Mouse (Mus musculus) thymus, adult 2 months (tissue): Measurements from ENCODE around the gene Naip6. TPM values are rescaled to one million over a fixed set of nuclear protein-coding genes. Genes with fewer than 3 reads are reported as not detected.
"Not testable (repeated sequence)": the region's sequence is repeated elsewhere in the genome, so short reads cannot be mapped to it uniquely, and the experiment has no call there.

Experiments used
- DNase-seq: peaks from one replicate; pipeline ENCODE4 v3.0.0; 2021
- H3K27ac ChIP-seq: fragments of 200-500 bp; 2 replicates; pipeline ENCODE4 v1.5.1; 2012; ENCODE audit warnings: low read length, control low read depth; ENCODE audit not compliant: control insufficient read depth, insufficient read depth
- H3K27me3 ChIP-seq: fragments of 200-500 bp; 2 replicates; pipeline ENCODE4 v1.6.1; 2012; ENCODE audit warnings: mild to moderate bottlenecking, low read length, moderate library complexity, mixed read lengths; ENCODE audit not compliant: control insufficient read depth, insufficient read depth
- H3K36me3 ChIP-seq: fragments of 200-500 bp; 2 replicates; pipeline ENCODE4 v1.6.1; 2012; ENCODE audit warnings: mild to moderate bottlenecking, low read length, moderate library complexity; ENCODE audit not compliant: control insufficient read depth, insufficient read depth
- H3K4me1 ChIP-seq: fragments of 200-500 bp; replicated peaks from 2 replicates; pipeline ENCODE4 v1.6.1; 2012; ENCODE audit warnings: low read length; ENCODE audit not compliant: control insufficient read depth, insufficient read depth
- H3K4me3 ChIP-seq: fragments of 200-500 bp; 2 replicates; pipeline ENCODE4 v1.5.1; 2012; ENCODE audit warnings: mild to moderate bottlenecking, low read length, control low read depth, moderate library complexity; ENCODE audit not compliant: control insufficient read depth, insufficient read depth
- CTCF ChIP-seq: fragments of 200-500 bp; IDR thresholded peaks from 2 replicates; pipeline ENCODE4 v1.5.1; 2012; ENCODE audit warnings: mild to moderate bottlenecking, control low read depth, low read length, moderate library complexity, borderline replicate concordance; ENCODE audit not compliant: control insufficient read depth, poor library complexity, insufficient read depth; ENCODE audit errors: extremely low read depth
- POLR2A ChIP-seq: fragments of 200-500 bp; IDR thresholded peaks from 2 replicates; pipeline ENCODE4 v1.6.1; 2012; ENCODE audit warnings: mild to moderate bottlenecking, low read length, control low read depth, moderate library complexity; ENCODE audit not compliant: control insufficient read depth, poor library complexity, insufficient read depth; ENCODE audit errors: extremely low read depth
- whole genome bisulfite sequencing: fragments of 180-500 bp; shearing (Covaris S2); methylation state at CpG from one replicate; pipeline ENCODE4 v1.1.7; 2018; 5-methylcytosine and 5-hydroxymethylcytosine counted together
- polyA plus RNA-seq: library from polyadenylated mRNA; depleted of rRNA; stranded (reverse); fragments of >200 nt; gene quantifications from 2 replicates; pipeline ENCODE4 v1.2.3, GENCODE M21; 2012; rRNA removed

Naip6 gene
- polyA plus RNA-seq = 1.3 and 2.0 TPM in 2 replicates

DNA sequence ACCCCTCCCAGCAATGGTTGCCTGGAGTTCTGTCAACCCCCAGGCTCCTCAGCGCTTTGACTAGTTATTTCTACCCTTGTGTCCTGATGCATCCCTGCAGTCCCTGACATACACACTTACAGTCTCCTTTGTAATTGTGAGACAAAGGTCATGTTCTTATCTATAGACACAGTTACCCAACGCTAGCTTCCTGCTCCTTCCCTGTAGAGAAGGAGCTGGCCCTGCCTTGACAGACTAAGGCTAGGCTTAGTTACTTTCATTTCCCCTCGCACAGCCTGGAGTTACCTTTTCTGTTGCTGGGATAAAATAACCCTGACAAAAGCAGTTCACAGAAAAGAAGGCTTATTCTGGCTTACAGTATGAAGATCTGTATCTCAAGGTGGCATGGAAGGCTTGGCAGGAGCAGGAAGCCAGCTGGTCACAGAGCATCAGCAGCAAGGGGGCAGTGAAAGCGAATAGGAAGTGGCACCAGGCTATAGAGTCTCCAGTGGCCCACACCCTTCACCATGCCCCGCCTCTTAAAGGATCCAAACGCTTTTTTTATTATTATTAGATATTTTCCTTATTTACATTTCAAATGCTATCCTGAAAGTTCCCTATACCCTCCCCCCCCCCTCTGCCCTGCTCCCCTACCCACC lies at the start of gene Naip6:
Naip6 (minus strand) TSS at position 419 of the 638 bp plus-strand sequence.
- H3K27ac ChIP-seq, DNase-seq, H3K4me3 ChIP-seq, H3K27me3 ChIP-seq, H3K4me1 ChIP-seq, H3K36me3 ChIP-seq: not testable (repeated sequence)
- 61% methylated on average over 6 of the region's 6 CpGs for WGBS

DNA sequence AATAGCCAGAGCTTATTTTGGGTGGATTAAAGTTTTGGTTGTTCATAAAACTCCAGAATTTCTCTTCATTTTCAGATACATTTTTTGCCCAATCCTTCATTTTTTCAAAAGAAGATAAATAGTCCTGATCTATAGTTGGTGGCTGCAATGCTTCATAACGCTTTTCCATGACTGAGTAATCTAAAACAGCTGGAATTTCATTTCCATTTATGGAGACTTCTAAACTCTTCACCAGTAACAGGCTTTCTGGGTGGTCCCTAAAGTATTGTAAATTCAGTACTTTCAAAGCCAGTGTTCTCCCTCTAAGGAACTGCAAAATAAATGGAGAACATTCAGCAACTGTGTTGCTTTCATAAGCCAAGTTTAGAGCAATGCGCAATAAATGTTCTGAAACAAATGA lies 34.8 kb upstream of the Naip6 start:
- WGBS = 82% methylated on average over 2 of the region's 2 CpGs

DNA sequence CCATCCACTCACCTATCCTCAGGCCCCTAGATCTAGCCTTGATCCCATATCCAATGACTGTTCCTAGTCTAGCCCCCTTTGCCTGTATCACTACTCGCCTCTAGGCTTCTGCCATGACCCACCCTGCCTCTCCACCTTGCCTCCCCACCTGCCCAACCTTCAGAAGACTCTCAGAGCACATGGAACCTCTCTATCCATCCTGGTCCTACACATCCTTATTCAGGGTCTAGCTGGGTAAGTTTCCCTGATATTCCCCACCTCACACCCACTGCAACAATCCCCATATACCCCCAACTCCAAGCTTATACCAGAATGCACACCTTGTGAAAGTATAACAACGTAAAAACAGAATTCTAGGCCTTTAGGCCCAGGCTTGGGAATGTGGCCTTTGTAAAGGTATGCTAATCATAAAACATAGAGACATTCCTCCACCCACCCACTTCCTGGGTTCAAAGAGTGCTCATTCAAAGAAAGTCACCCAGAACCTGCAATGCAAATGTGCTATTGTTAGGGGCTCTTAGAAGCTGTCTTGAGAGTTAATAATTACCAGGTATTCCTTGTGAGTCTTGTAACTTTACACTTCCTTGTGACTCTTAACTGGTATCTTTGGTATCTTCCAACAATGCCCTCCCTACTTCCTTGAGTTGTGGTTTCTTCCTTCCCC lies 32.2 kb upstream of the Naip6 start:
- 63% methylated on average over 1 of the region's 2 CpGs for WGBS
- H3K27ac ChIP-seq = not testable (repeated sequence)

More for the DNA sequence above, 34.8 kb upstream of the Naip6 start:
- not testable (repeated sequence) for H3K36me3 ChIP-seq, H3K4me3 ChIP-seq, H3K4me1 ChIP-seq, H3K27ac ChIP-seq, DNase-seq, H3K27me3 ChIP-seq

DNA sequence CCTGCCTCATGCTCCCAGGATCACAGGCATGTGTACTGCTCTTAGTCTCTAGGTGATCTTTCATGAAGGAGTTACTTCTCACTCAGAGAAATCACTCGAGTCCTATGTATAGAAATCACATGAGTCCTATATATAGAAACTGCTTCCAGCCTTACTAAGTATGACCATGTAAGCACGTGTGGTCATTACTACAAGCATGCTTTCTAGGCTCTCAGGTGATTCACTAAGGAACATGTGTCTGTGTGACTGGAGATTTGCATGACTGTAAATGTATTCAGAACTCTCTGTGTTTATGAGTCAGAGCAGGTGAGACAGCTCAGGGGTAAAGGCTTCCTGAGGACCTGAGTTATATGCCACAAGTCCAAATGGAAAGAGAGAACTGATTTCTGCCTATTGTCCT lies 24.3 kb upstream of the Naip6 start:
- WGBS = 64% methylated on average over 2 of the region's 2 CpGs

More for the DNA sequence above, 32.2 kb upstream of the Naip6 start:
- H3K4me1 ChIP-seq, H3K4me3 ChIP-seq, H3K27me3 ChIP-seq, H3K36me3 ChIP-seq, DNase-seq: not testable (repeated sequence)

DNA sequence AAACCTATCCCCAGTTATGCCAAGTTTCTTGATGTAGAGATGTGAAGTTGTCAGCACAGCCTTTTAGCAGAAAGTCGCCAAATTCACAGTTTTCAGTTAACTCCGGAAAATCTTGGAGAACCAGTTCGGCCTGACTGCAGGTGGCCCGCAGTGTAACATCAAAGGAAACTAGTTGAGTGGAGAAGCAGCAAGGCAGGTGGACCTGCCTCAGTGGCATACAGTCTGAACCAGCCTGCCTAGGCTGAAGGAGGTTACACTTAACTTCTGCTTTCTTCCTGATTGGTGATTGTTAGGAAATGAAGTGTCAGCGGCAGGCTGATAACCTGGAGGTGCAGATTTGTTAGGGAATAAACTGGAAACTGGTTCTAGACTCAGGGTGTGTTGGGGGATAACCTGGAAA lies 14.3 kb upstream of the Naip6 start:
- H3K27me3 ChIP-seq, H3K4me1 ChIP-seq, H3K4me3 ChIP-seq, DNase-seq, H3K36me3 ChIP-seq, H3K27ac ChIP-seq: not testable (repeated sequence)
- WGBS = 48% methylated on average over 5 of the region's 5 CpGs

More for the DNA sequence above, 24.3 kb upstream of the Naip6 start:
- DNase-seq = no peak
- Histone ChIP-seq H3K27me3 (no peaks in the 10 kb centered on the region), H3K27ac (no peak overlapping the region), H3K4me1 (no peaks in the 10 kb centered on the region), H3K36me3 (no peaks in the 10 kb centered on the region), H3K4me3 (no peak overlapping the region)
- TF ChIP-seq CTCF (no peak), POLR2A (no peak)

DNA sequence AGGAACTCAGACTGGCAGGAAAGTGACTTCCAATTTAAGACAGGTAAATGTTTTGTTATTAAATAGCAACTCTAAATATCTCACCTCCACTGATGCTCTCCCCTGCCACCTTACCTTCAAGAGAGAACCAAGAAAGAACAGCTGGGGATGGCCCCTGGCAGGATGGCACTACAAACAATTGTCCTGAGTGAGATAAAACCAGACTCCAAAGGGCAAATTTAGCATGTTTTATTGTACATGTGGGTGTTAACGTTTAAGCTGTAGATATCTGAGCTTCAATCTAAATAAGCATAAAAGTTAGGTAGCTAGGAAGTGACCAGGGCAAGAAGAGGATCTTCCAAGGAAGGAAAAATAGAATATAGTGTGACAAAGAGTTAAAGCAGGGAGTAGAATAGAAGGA lies 11.4 kb upstream of the Naip6 start:
- H3K27me3 ChIP-seq, H3K36me3 ChIP-seq, DNase-seq, H3K4me1 ChIP-seq, H3K27ac ChIP-seq, H3K4me3 ChIP-seq: not testable (repeated sequence)
- 46% methylated on average over 1 of the region's 1 CpGs for WGBS

DNA sequence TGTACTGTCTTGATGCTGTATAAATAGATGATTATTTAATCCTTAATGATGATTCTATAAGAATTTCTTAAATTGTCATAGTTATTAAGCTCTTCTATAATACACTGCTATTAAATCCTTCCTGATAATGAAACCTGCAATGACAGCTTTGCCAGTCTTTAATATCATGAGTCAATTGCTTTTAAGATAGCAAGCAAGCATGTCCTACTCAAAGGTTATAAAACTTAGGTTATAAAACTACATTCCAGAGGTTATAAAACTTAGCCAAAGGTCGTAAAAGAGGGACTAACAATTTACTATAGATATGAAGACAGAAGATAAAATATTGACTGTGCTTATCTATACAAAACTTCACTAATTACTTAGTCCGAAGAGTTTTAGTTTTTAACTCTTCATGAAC lies 10.6 kb upstream of the Naip6 start:
- not testable (repeated sequence) for H3K36me3 ChIP-seq, H3K27ac ChIP-seq, H3K4me3 ChIP-seq, H3K4me1 ChIP-seq, DNase-seq, H3K27me3 ChIP-seq
- 85% methylated on average over 2 of the region's 2 CpGs for WGBS

DNA sequence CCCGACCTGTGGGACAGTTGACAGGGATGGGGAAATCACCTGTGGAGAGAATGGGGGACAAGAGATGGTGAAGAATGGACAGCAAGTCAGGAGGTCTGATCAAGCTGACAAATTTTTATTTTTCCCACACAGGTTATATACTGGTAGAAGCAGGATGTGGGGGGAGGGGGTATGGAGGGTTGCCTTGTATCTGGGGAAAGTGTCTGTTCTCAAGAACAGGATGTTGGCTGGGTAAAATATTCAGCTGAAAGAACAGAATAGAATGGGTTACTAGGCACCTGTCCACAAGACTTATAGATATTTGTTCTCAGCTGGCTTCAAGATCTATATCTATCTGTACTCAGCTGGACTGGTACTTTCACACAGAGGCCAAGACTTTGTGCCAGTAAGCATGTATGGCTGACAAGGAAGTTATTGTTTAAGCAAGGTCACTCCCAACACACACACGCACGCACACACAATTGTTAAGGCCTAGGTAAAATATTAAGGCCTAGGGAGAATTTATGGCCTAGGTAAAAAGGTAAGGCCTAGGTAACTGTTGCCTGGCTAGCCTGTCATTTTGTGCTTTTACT lies 4.9 kb upstream of the Naip6 start:
- not testable (repeated sequence) for H3K27ac ChIP-seq, H3K27me3 ChIP-seq, DNase-seq, H3K36me3 ChIP-seq, H3K4me1 ChIP-seq, H3K4me3 ChIP-seq
- WGBS = 89% methylated on average over 3 of the region's 3 CpGs
